Mouse (Mus musculus) heart, postnatal 25 days (tissue): ENCODE results near the gene Zic5. TPM values are rescaled to one million over a fixed set of nuclear protein-coding genes. Genes with fewer than 3 reads are reported as not detected.
"Not testable (repeated sequence)": the region's sequence is repeated elsewhere in the genome, so short reads cannot be mapped to it uniquely, and the experiment has no call there.

ENCODE experiments used
- DNase-seq: peaks from one replicate; pipeline ENCODE4 v3.0.0; 2022; ENCODE audit warnings: low spot score
- intact Hi-C: fragments of 180-260 bp; cut with DNase I; formaldehyde crosslinking; loops from one replicate; pipeline ENCODE4 v1.15.1; 2025
- total RNA-seq, 2 experiments: library from RNA; stranded (reverse); gene quantifications; 2 replicates each; pipeline ENCODE4 v1.2.3; 2021

The Zic5 gene
- total RNA-seq, 2 experiments from 2014 or later = not detected

DNA sequence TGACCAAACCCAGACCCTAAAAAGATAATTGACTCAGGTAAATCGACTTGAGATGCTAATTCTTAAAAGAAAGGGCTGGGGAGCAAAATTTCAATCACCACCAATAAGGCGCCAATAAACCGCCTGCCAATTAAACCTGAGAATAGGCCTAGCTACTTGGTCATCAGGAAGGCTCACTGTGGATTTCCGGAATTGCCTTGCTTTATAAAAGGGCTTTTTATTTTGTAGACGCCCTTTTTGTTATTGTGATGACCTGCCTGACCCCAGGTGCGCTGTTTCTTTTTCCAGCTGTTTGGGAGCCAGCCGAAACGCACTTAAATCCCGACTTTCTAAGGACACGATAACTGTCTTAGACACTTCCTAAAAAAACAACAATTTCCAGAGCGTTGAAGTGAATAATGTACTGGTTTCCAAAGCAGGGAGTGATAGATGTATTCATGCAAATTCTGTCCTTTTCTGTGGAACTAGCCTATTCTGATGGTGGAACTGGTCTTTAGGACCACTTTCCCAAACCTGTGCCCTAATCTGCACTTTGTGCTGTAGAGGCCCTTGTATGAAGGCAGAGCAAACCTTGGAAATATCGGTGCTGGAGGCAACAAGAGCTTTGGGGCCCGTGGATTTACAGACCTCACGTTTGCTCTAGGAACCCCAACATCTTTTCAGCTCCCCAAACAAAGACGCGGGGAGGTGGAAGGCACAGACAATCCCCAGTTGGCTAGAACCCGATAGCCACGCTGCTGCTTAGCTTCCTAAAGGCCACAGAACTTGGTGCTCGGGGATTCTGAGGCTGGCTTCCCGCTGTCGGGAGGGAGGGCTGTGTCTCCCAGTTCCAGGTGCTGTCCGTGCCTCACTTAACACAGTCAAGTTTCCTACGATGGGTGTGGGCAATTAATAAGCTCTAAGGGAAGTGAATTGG lies 2.7 kb upstream of the Zic5 start:
- intact Hi-C loops = no loop called here
- no peak for DNase-seq

- intact Hi-C loops = no loop called here
- no peak for DNase-seq
Measured at GRCm38 (mm10) chr14:122466756-122467362, 1.4 kb upstream of the Zic5 start.

GRCm38 (mm10) chr14:122465931-122466490 lies 534 bp upstream of the Zic5 start:
- DNase-seq = no peak
- intact Hi-C loops = no loop called here

GRCm38 (mm10) chr14:122464351-122464762 lies 1.1 kb downstream of the Zic5 start:
- no peak for DNase-seq
- intact Hi-C loops = no loop called here

- intact Hi-C loops, DNase-seq: not testable (repeated sequence)
Measured at GRCm38 (mm10) chr14:122463734-122464341, 1.6 kb downstream of the Zic5 start.

- intact Hi-C loops = no loop called here
- DNase-seq = no peak
Measured at GRCm38 (mm10) chr14:122463080-122463691, 2.3 kb downstream of the Zic5 start.

DNA sequence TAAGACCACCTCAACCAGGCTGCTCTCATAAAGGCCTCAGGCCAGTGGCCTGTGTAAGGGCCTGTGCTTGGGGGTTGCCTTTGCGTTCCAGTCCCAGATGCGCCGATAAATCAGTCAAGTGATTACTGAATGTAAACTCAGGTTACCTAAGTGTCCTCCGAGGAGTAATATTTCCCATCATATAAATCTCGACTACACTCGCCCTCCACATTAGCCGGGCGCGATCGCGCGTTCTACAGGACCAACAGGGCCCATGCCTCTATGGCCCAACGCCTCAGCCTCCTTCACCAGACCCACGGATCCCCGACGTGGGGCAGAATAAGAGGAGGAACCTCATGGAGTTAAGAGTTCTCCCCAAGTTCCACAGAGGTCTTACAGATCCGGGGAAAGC lies 2.8 kb downstream of the Zic5 start:
- no peak for DNase-seq
- intact Hi-C loops = no loop called here

DNA sequence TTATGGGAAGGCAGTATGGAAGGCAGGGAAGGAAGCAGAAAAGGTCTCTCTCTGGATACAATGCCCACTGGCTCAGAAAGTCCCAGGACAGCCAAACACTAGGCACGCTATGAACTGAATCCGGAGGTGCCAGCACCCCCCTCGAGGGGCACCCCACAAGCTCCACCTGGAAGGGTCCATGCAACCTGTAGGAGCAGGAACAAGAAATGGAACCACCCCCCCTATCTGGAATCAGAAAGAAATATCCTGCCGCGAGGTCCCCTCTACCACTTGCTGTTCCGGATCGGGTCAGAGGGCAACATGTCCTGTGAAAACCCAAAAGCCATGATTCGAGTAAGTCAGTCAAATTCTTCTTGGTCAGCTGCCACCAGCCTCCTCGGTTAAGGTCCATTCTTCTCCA lies 3.5 kb downstream of the Zic5 start:
- intact Hi-C loops = no loop called here

GRCm38 (mm10) chr14:122461500-122461899 lies 4.0 kb downstream of the Zic5 start:
- intact Hi-C loops = no loop called here
- no peak for DNase-seq

More for the DNA sequence above, 3.5 kb downstream of the Zic5 start:
- DNase-seq = no peak

DNA sequence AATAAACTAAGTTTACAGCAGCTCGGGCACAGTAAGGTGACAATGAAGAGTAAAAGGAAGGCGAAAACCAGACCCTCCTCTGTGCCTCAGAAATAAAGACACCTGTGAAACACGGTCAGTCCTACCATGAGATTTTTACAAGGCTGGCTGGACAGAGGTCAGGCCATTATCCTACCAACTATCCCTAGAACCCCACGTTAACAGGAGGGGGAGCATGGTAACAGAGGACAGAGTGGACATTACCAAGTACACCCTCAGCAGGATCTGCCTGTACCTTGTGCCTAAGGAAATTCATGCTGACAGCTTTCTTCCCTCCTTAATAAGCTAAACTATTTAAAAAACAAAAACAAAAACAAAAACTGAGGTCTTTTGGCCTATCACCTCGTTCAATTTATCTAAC lies 5.3 kb downstream of the Zic5 start:
- no peak for DNase-seq
- intact Hi-C loops = no loop called here

GRCm38 (mm10) chr14:122459776-122460175 lies 5.7 kb downstream of the Zic5 start:
- no peak for DNase-seq
- intact Hi-C loops = no loop called here

GRCm38 (mm10) chr14:122459332-122459731 lies 6.1 kb downstream of the Zic5 start:
- intact Hi-C loops, DNase-seq: not testable (repeated sequence)

DNA sequence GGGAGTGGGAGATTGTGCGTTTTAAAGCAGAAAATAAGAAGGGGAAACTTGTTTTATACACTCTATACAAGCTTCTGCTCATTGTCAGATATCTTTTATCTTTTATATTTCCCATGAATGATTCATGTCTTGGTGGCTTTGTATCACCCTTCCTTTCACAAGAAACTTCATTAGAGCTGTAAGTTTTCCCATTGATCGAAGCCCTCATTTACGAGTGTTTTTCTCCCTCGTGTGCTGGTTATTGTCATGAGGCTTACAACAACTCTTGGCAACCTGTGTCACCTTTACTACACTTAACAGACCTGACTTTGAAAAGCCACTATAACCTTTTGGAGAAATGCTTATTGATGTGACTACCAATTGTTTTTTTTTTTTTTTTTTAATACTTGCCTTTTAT lies 9.9 kb downstream of the Zic5 start:
- intact Hi-C loops = no loop called here
- DNase-seq = no peak

GRCm38 (mm10) chr14:122454901-122455561 lies 10.4 kb downstream of the Zic5 start:
- intact Hi-C loops = no loop called here
- DNase-seq = no peak

GRCm38 (mm10) chr14:122453996-122454738 lies 11.3 kb downstream of the Zic5 start:
- DNase-seq = no peak
- intact Hi-C loops = no loop called here

DNA sequence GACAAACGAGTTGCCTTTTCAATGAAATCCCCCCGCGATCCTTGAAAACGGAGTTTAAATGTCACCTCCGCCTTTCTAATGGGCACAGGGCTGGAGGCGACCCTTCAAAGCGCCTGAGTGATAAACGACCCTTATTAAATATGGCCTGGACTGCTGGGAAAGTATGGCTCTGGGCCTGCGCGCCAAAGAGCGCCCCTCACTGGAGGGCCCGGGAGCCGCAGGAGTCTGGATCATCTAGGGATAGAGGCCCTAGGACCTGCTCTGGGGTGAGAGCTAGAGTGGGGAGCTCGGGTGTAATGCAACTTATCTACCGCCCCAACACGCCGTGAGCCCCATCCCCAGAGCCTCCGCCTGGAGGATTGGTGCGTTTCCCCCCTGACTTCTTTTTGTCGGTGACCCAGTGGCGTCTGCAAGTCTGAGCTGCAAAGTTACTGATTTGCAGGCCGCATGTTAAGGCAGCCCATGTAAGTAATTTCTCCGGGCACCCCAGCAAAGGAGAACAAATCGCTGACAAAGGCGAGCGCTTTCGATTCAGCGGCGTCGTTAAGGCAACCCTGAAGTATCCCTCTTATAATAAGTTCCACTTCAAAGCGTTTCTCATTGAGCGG lies 12.0 kb downstream of the Zic5 start:
- intact Hi-C loops = no loop called here
- DNase-seq = no peak

- intact Hi-C loops = no loop called here
- no peak for DNase-seq
Measured at GRCm38 (mm10) chr14:122452701-122453387, 12.6 kb downstream of the Zic5 start.

GRCm38 (mm10) chr14:122451551-122452145 lies 13.8 kb downstream of the Zic5 start:
- DNase-seq = no peak
- intact Hi-C loops = no loop called here
